ENCODE assay signal across 24 mouse cellular contexts in genomic region chr8:115741964-115742363, GRCm38 (mm10). TPM values are rescaled to one million over a fixed set of nuclear protein-coding genes. Genes with fewer than 3 reads are reported as not detected.
A peak's percentile ranks its signal among the peaks of the same experiment; 100 is the strongest.
DNase-seq lines count a peak whose midpoint lies in the region; ATAC-seq and TF ChIP-seq lines count a peak whose summit lies in the region.
"Had no signal": no experiment of that assay in that cellular context is flagged by ENCODE, and none has a peak within 500 bp of the region (broad histone marks: within the 10 kb centered on the region; RNA-seq: fewer than 3 reads in every experiment).

No protein-coding gene starts in this region.

- WGBS in forebrain, embryonic 11.5 days: 93% methylated on average over 6 of the region's 6 CpGs
- WGBS in forebrain, embryonic 13.5 days: 85% methylated on average over 6 of the region's 6 CpGs
- WGBS in forebrain, postnatal 0 days: 50% methylated on average over 6 of the region's 6 CpGs
- WGBS in forebrain, embryonic 10.5 days: 88% methylated on average over 6 of the region's 6 CpGs

- H3K4me2 ChIP-seq in forebrain, embryonic 11.5 days (ENCODE audit: low read depth, low read length, severe bottlenecking): no peak overlapping the region
- H3K4me2 ChIP-seq in forebrain, embryonic 13.5 days: no peak overlapping the region
- no peak overlapping the region for H3K4me2 ChIP-seq in forebrain, postnatal 0 days (ENCODE audit: low read depth)
- H3K4me2 ChIP-seq: embryonic facial prominence, embryonic 13.5 days; embryonic facial prominence, embryonic 15.5 days; forebrain, embryonic 15.5 days had no signal

- DNase-seq in forebrain, embryonic 11.5 days (ENCODE audit: low spot score): peak; percentile 6
- peak; percentile 57 for DNase-seq in forebrain, postnatal 0 days
- no peak for DNase-seq in forebrain, embryonic 10.5 days (ENCODE audit: extremely low spot score, low spot score)
- DNase-seq in brain, adult 2 months (ENCODE audit: low read depth, low spot score): peak; percentile 40
- DNase-seq in lung, postnatal 10 days: no peak
- DNase-seq: adrenal gland, adult 8-10 months; adrenal gland, postnatal 14 days; adrenal gland, postnatal 36 days; B cell, adult 2 months; cerebellum, adult 18-20 months; cerebellum, adult 8-10 months; cerebellum, adult 9-11 months; cerebellum, postnatal 14 days; cerebellum, postnatal 36 days; embryo, embryonic 11 days; gastrocnemius, adult 2 months had no signal

- no peaks in the 10 kb centered on the region for H3K4me1 ChIP-seq in forebrain, embryonic 11.5 days (replicated peaks; ENCODE audit: control insufficient read depth, insufficient read depth, low read length)
- H3K4me1 ChIP-seq in forebrain, embryonic 13.5 days: no peaks in the 10 kb centered on the region
- no peaks in the 10 kb centered on the region for H3K4me1 ChIP-seq in forebrain, postnatal 0 days (ENCODE audit: insufficient read depth)
- no peaks in the 10 kb centered on the region for H3K4me1 ChIP-seq in forebrain, embryonic 10.5 days
- H3K4me1 ChIP-seq: embryonic facial prominence, embryonic 13.5 days; embryonic facial prominence, embryonic 15.5 days; forebrain, embryonic 15.5 days had no signal

- H3K36me3 ChIP-seq in forebrain, embryonic 11.5 days (ENCODE audit: control insufficient read depth, insufficient read depth, low read length): no peaks in the 10 kb centered on the region
- H3K36me3 ChIP-seq in forebrain, embryonic 13.5 days (ENCODE audit: poor library complexity, severe bottlenecking): no peaks in the 10 kb centered on the region
- H3K36me3 ChIP-seq in forebrain, postnatal 0 days (ENCODE audit: insufficient read depth): no peaks in the 10 kb centered on the region
- H3K36me3 ChIP-seq in forebrain, embryonic 10.5 days (replicated peaks): no peaks in the 10 kb centered on the region
- H3K36me3 ChIP-seq: embryonic facial prominence, embryonic 13.5 days; embryonic facial prominence, embryonic 15.5 days; forebrain, embryonic 15.5 days; G1E had no signal

- no peaks in the 10 kb centered on the region for H3K9me3 ChIP-seq in forebrain, embryonic 11.5 days (ENCODE audit: control insufficient read depth, low read length)
- no peaks in the 10 kb centered on the region for H3K9me3 ChIP-seq in forebrain, embryonic 13.5 days (replicated peaks)
- H3K9me3 ChIP-seq in forebrain, postnatal 0 days (ENCODE audit: low read length): no peaks in the 10 kb centered on the region
- no peaks in the 10 kb centered on the region for H3K9me3 ChIP-seq in forebrain, embryonic 10.5 days
- H3K9me3 ChIP-seq: embryonic facial prominence, embryonic 13.5 days; embryonic facial prominence, embryonic 15.5 days; forebrain, embryonic 15.5 days had no signal

- ATAC-seq in forebrain, embryonic 11.5 days (replicated peaks; ENCODE audit: low FRiP score): no peak
- ATAC-seq in forebrain, embryonic 13.5 days: no peak
- no peak for ATAC-seq in forebrain, postnatal 0 days
- ATAC-seq: forebrain, embryonic 15.5 days; Patski had no signal

- no peak overlapping the region for H3K9ac ChIP-seq in forebrain, embryonic 11.5 days (ENCODE audit: low read length)
- H3K9ac ChIP-seq in forebrain, embryonic 13.5 days: no peak overlapping the region
- H3K9ac ChIP-seq in forebrain, postnatal 0 days: no peak overlapping the region
- H3K9ac ChIP-seq: embryonic facial prominence, embryonic 13.5 days; embryonic facial prominence, embryonic 15.5 days; forebrain, embryonic 15.5 days had no signal

- TF ChIP-seq CTCF in forebrain, postnatal 0 days (IDR thresholded peaks at IDR 0.05; ENCODE audit: low read depth): no peak

- H3K4me3 ChIP-seq in forebrain, embryonic 11.5 days (ENCODE audit: low read depth, low read length): no peak overlapping the region
- no peak overlapping the region for H3K4me3 ChIP-seq in forebrain, embryonic 13.5 days
- H3K4me3 ChIP-seq in forebrain, postnatal 0 days (ENCODE audit: low read depth, low read length): no peak overlapping the region
- H3K4me3 ChIP-seq in forebrain, embryonic 10.5 days: no peak overlapping the region
- H3K4me3 ChIP-seq: embryonic facial prominence, embryonic 13.5 days; embryonic facial prominence, embryonic 15.5 days; erythroblast, embryonic 14.5 days; forebrain, embryonic 15.5 days; gastrocnemius, adult 2 months had no signal

- H3K27ac ChIP-seq in forebrain, embryonic 11.5 days (ENCODE audit: low read depth, low read length): no peak overlapping the region
- no peak overlapping the region for H3K27ac ChIP-seq in forebrain, embryonic 13.5 days
- H3K27ac ChIP-seq in forebrain, postnatal 0 days (ENCODE audit: low read depth, low read length): no peak overlapping the region
- no peak overlapping the region for H3K27ac ChIP-seq in forebrain, embryonic 10.5 days
- H3K27ac ChIP-seq: embryonic facial prominence, embryonic 13.5 days; embryonic facial prominence, embryonic 15.5 days; forebrain, embryonic 15.5 days; gastrocnemius, adult 2 months had no signal

- no peaks in the 10 kb centered on the region for H3K27me3 ChIP-seq in forebrain, embryonic 11.5 days (ENCODE audit: control insufficient read depth, insufficient read depth, low read length)
- H3K27me3 ChIP-seq in forebrain, embryonic 13.5 days: no peaks in the 10 kb centered on the region
- H3K27me3 ChIP-seq in forebrain, postnatal 0 days (ENCODE audit: insufficient read depth, low read length): no peaks in the 10 kb centered on the region
- no peaks in the 10 kb centered on the region for H3K27me3 ChIP-seq in forebrain, embryonic 10.5 days (ENCODE audit: poor library complexity, severe bottlenecking)
- H3K27me3 ChIP-seq: embryonic facial prominence, embryonic 13.5 days; embryonic facial prominence, embryonic 15.5 days; forebrain, embryonic 15.5 days; Patski had no signal

RNA-seq across cellular contexts. Expression of gene Maf, which starts 34.4 kb away (rescaled TPM):
- polyA plus RNA-seq in forebrain, embryonic 11.5 days (2014; fragmentation: Nextera tagmentation; extraction: Ambion mirVana): 3.3 and 4.0 TPM in 2 replicates
- polyA plus RNA-seq in forebrain, embryonic 13.5 days (2015; fragmentation: Nextera tagmentation; extraction: Ambion mirVana): 3.8 and 4.1 TPM in 2 replicates
- 16.7 and 20.9 TPM in 2 replicates for total RNA-seq in forebrain, postnatal 0 days (2014; rRNA removed)
- 4.3 and 5.0 TPM in 2 replicates for polyA plus RNA-seq in forebrain, postnatal 0 days (2015; fragmentation: Nextera tagmentation; extraction: Ambion mirVana)
- polyA plus RNA-seq in forebrain, embryonic 10.5 days (2016; fragmentation: Nextera tagmentation; extraction: Ambion mirVana): 2.0 and 2.1 TPM in 2 replicates
- total RNA-seq: CH12.LX had no signal
- polyA plus RNA-seq: G1E had no signal

Comparison
In these comparisons a context has a peak if more than half of its experiments do, and no peak if none do; other contexts are left out.
1. DNase-seq: peak in forebrain, embryonic 11.5 days (single experiment), forebrain, postnatal 0 days (single experiment) and brain, adult 2 months (single experiment); none in forebrain, embryonic 10.5 days (single experiment) and lung, postnatal 10 days (single experiment).